Mouse (Mus musculus): ENCODE results near the gene Rnase4. TPM values are rescaled to one million over a fixed set of nuclear protein-coding genes. Genes with fewer than 3 reads are reported as not detected.
"Not testable (repeated sequence)": the region's sequence is repeated elsewhere in the genome, so short reads cannot be mapped to it uniquely, and the experiment has no call there.

Gene Rnase4
- polyA plus RNA-seq, 1 experiment from 2014 or later = 29.7 TPM

- H3K4me2 ChIP-seq (ENCODE audit: low read length) = no peak overlapping the region
- WGBS = 63% methylated on average over 9 of the region's 9 CpGs
- H3K27ac ChIP-seq (replicated peaks in 1 of 2; ENCODE audit: control insufficient read depth in 1 of 2, insufficient read depth in 1 of 2, low read depth in 2 of 2, low read length in 2 of 2) = no peak overlapping the region
Observed at GRCm38 (mm10) chr14:51095736-51096524, 5.1 kb downstream of the Rnase4 start.

DNA sequence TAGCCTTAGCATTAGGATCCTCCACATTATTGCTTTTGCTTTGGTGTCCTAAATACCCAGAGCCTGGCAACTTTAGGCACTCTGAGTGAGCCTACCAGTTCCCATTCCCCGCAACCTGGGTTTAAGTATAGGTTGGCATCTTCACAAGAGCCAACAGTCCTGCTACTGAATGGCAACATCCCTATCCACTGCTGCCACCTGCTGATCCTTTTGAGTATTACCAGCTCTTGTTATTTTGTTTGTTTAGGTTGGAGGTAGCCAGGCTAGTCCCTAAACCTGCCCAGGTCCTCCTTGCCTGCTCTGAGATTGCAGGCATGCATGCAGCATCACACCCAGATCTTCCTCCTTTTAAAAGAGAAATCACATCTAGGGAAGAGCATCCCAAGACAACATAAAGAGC lies 7.4 kb downstream of the Rnase4 start:
- ATAC-seq (ENCODE audit: insufficient number of reproducible peaks, insufficient read depth, low FRiP score, low read depth); H3K27me3 ChIP-seq (ENCODE audit: control insufficient read depth, insufficient read depth, low read length); H3K9ac ChIP-seq (ENCODE audit: low read length); H3K9me3 ChIP-seq (ENCODE audit: control insufficient read depth, low read length); H3K4me1 ChIP-seq (ENCODE audit: control insufficient read depth in 2 of 2, insufficient read depth in 2 of 2, low read length in 2 of 2); H3K27ac ChIP-seq (replicated peaks in 1 of 2; ENCODE audit: control insufficient read depth in 1 of 2, insufficient read depth in 1 of 2, low read depth in 2 of 2, low read length in 2 of 2); H3K36me3 ChIP-seq (ENCODE audit: control insufficient read depth, insufficient read depth, low read length); H3K4me3 ChIP-seq (ENCODE audit: control insufficient read depth in 1 of 2, insufficient read depth in 1 of 2, low read depth in 1 of 2, low read length in 2 of 2); H3K4me2 ChIP-seq (ENCODE audit: low read length): not testable (repeated sequence)
- 32% methylated on average over 1 of the region's 1 CpGs for WGBS

More at GRCm38 (mm10) chr14:51095736-51096524, 5.1 kb downstream of the Rnase4 start:
- no peaks in the 10 kb centered on the region for H3K36me3 ChIP-seq (ENCODE audit: control insufficient read depth, insufficient read depth, low read length)
- no peaks in the 10 kb centered on the region for H3K9me3 ChIP-seq (ENCODE audit: control insufficient read depth, low read length)
- no peak overlapping the region for H3K9ac ChIP-seq (ENCODE audit: low read length)
- ATAC-seq (ENCODE audit: insufficient number of reproducible peaks, insufficient read depth, low FRiP score, low read depth) = no peak
- no peak overlapping the region for H3K4me3 ChIP-seq (ENCODE audit: control insufficient read depth in 1 of 2, insufficient read depth in 1 of 2, low read depth in 1 of 2, low read length in 2 of 2)
- peaks cover 5 to 10% of the 10 kb centered on the region in 2 experiments; a peak in 3 of 4 replicates for H3K4me1 ChIP-seq (ENCODE audit: control insufficient read depth in 2 of 2, insufficient read depth in 2 of 2, low read length in 2 of 2)
- H3K27me3 ChIP-seq (ENCODE audit: control insufficient read depth, insufficient read depth, low read length) = no peaks in the 10 kb centered on the region

DNA sequence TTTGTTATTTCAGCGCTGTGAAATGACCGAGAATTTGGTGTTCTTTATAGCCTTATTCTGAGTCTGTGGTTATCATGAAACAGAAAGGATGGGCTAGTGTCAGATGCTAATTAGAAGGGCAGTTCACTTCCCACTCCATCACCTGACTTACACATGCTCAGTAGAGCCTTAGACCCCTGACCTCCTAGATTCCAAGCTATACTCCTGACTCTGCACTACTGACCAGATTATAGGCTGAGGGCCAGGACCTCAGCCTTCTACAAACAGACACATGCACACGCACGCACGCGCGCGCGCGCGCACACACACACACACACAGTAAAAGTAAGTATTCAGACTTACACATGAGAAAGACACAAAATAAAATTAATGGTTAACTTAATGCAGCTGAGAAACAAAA lies 8.0 kb downstream of the Rnase4 start:
- 91% methylated on average over 11 of the region's 11 CpGs for WGBS
- no peak for ATAC-seq (ENCODE audit: insufficient number of reproducible peaks, insufficient read depth, low FRiP score, low read depth)

GRCm38 (mm10) chr14:51101284-51101683 lies 10.4 kb downstream of the Rnase4 start:
- H3K4me3 ChIP-seq (ENCODE audit: control insufficient read depth in 1 of 2, insufficient read depth in 1 of 2, low read depth in 1 of 2, low read length in 2 of 2) = no peak overlapping the region
- H3K4me2 ChIP-seq (ENCODE audit: low read length) = no peak overlapping the region
- 60% methylated on average over 9 of the region's 9 CpGs for WGBS
- H3K9me3 ChIP-seq (ENCODE audit: control insufficient read depth, low read length) = no peaks in the 10 kb centered on the region
- no peak overlapping the region for H3K9ac ChIP-seq (ENCODE audit: low read length)
- no peak overlapping the region for H3K27ac ChIP-seq (replicated peaks in 1 of 2; ENCODE audit: control insufficient read depth in 1 of 2, insufficient read depth in 1 of 2, low read depth in 2 of 2, low read length in 2 of 2)
- no peaks in the 10 kb centered on the region for H3K27me3 ChIP-seq (ENCODE audit: control insufficient read depth, insufficient read depth, low read length)
- ATAC-seq (ENCODE audit: insufficient number of reproducible peaks, insufficient read depth, low FRiP score, low read depth) = no peak
- no peaks in the 10 kb centered on the region for H3K4me1 ChIP-seq (ENCODE audit: control insufficient read depth in 2 of 2, insufficient read depth in 2 of 2, low read length in 2 of 2)
- peaks cover 2% of the 10 kb centered on the region; the same call in 1 of the 2 replicates for H3K36me3 ChIP-seq (ENCODE audit: control insufficient read depth, insufficient read depth, low read length)

More for the DNA sequence above, 8.0 kb downstream of the Rnase4 start:
- H3K4me3 ChIP-seq (ENCODE audit: control insufficient read depth in 1 of 2, insufficient read depth in 1 of 2, low read depth in 1 of 2, low read length in 2 of 2) = no peak overlapping the region
- H3K4me1 ChIP-seq (ENCODE audit: control insufficient read depth in 2 of 2, insufficient read depth in 2 of 2, low read length in 2 of 2) = no peaks in the 10 kb centered on the region
- no peak overlapping the region for H3K4me2 ChIP-seq (ENCODE audit: low read length)
- no peak overlapping the region for H3K27ac ChIP-seq (replicated peaks in 1 of 2; ENCODE audit: control insufficient read depth in 1 of 2, insufficient read depth in 1 of 2, low read depth in 2 of 2, low read length in 2 of 2)
- no peaks in the 10 kb centered on the region for H3K27me3 ChIP-seq (ENCODE audit: control insufficient read depth, insufficient read depth, low read length)
- H3K9ac ChIP-seq (ENCODE audit: low read length) = no peak overlapping the region
- no peaks in the 10 kb centered on the region for H3K9me3 ChIP-seq (ENCODE audit: control insufficient read depth, low read length)
- no peaks in the 10 kb centered on the region for H3K36me3 ChIP-seq (ENCODE audit: control insufficient read depth, insufficient read depth, low read length)

GRCm38 (mm10) chr14:51103217-51103616 lies 12.3 kb downstream of the Rnase4 start:
- Histone ChIP-seq H3K9ac (ENCODE audit: low read length) (no peak overlapping the region), H3K9me3 (ENCODE audit: control insufficient read depth, low read length) (no peaks in the 10 kb centered on the region), H3K4me2 (ENCODE audit: low read length) (no peak overlapping the region), H3K4me1 (ENCODE audit: control insufficient read depth in 2 of 2, insufficient read depth in 2 of 2, low read length in 2 of 2) (no peaks in the 10 kb centered on the region), H3K4me3 (ENCODE audit: control insufficient read depth in 1 of 2, insufficient read depth in 1 of 2, low read depth in 1 of 2, low read length in 2 of 2) (no peak overlapping the region), H3K27me3 (ENCODE audit: control insufficient read depth, insufficient read depth, low read length) (no peaks in the 10 kb centered on the region), H3K36me3 (ENCODE audit: control insufficient read depth, insufficient read depth, low read length) (peaks cover 2% of the 10 kb centered on the region; the same call in 1 of the 2 replicates), H3K27ac (replicated peaks in 1 of 2; ENCODE audit: control insufficient read depth in 1 of 2, insufficient read depth in 1 of 2, low read depth in 2 of 2, low read length in 2 of 2) (no peak overlapping the region)
- no peak for ATAC-seq (ENCODE audit: insufficient number of reproducible peaks, insufficient read depth, low FRiP score, low read depth)
- WGBS = 51% methylated on average over 3 of the region's 3 CpGs

- H3K36me3 ChIP-seq (ENCODE audit: control insufficient read depth, insufficient read depth, low read length) = peaks cover 2% of the 10 kb centered on the region; the same call in 1 of the 2 replicates
- no peak overlapping the region for H3K4me3 ChIP-seq (ENCODE audit: control insufficient read depth in 1 of 2, insufficient read depth in 1 of 2, low read depth in 1 of 2, low read length in 2 of 2)
- no peak overlapping the region for H3K4me2 ChIP-seq (ENCODE audit: low read length)
- no peak for ATAC-seq (ENCODE audit: insufficient number of reproducible peaks, insufficient read depth, low FRiP score, low read depth)
- H3K27ac ChIP-seq (replicated peaks in 1 of 2; ENCODE audit: control insufficient read depth in 1 of 2, insufficient read depth in 1 of 2, low read depth in 2 of 2, low read length in 2 of 2) = no peak overlapping the region
- H3K9ac ChIP-seq (ENCODE audit: low read length) = no peak overlapping the region
- WGBS = 89% methylated on average over 2 of the region's 2 CpGs
- H3K4me1 ChIP-seq (ENCODE audit: control insufficient read depth in 2 of 2, insufficient read depth in 2 of 2, low read length in 2 of 2) = no peaks in the 10 kb centered on the region
- no peaks in the 10 kb centered on the region for H3K9me3 ChIP-seq (ENCODE audit: control insufficient read depth, low read length)
- H3K27me3 ChIP-seq (ENCODE audit: control insufficient read depth, insufficient read depth, low read length) = no peaks in the 10 kb centered on the region
Observed at GRCm38 (mm10) chr14:51104366-51104765, 13.5 kb downstream of the Rnase4 start.

GRCm38 (mm10) chr14:51106449-51106967 lies 15.6 kb downstream of the Rnase4 start:
- ATAC-seq (ENCODE audit: insufficient number of reproducible peaks, insufficient read depth, low FRiP score, low read depth) = no peak

More at GRCm38 (mm10) chr14:51106449-51106967, 15.6 kb downstream of the Rnase4 start:
- Histone ChIP-seq H3K27ac (replicated peaks in 1 of 2; ENCODE audit: control insufficient read depth in 1 of 2, insufficient read depth in 1 of 2, low read depth in 2 of 2, low read length in 2 of 2) (no peak overlapping the region), H3K27me3 (ENCODE audit: control insufficient read depth, insufficient read depth, low read length) (no peaks in the 10 kb centered on the region), H3K9ac (ENCODE audit: low read length) (no peak overlapping the region), H3K9me3 (ENCODE audit: control insufficient read depth, low read length) (no peaks in the 10 kb centered on the region), H3K36me3 (ENCODE audit: control insufficient read depth, insufficient read depth, low read length) (peaks cover 2% of the 10 kb centered on the region; the same call in 1 of the 2 replicates), H3K4me2 (ENCODE audit: low read length) (no peak overlapping the region), H3K4me1 (ENCODE audit: control insufficient read depth in 2 of 2, insufficient read depth in 2 of 2, low read length in 2 of 2) (peaks cover 0 to 1% of the 10 kb centered on the region in 2 experiments; a peak in 1 of 4 replicates), H3K4me3 (ENCODE audit: control insufficient read depth in 1 of 2, insufficient read depth in 1 of 2, low read depth in 1 of 2, low read length in 2 of 2) (no peak overlapping the region)

Measured in heart, embryonic 14.5 days (tissue).